Mouse (Mus musculus): ENCODE results near the gene Dpp8.
A peak's percentile ranks its signal among the peaks of the same experiment; 100 is the strongest.
"Not testable (repeated sequence)": the region's sequence is repeated elsewhere in the genome, so short reads cannot be mapped to it uniquely, and the experiment has no call there.

Dpp8 gene

DNA sequence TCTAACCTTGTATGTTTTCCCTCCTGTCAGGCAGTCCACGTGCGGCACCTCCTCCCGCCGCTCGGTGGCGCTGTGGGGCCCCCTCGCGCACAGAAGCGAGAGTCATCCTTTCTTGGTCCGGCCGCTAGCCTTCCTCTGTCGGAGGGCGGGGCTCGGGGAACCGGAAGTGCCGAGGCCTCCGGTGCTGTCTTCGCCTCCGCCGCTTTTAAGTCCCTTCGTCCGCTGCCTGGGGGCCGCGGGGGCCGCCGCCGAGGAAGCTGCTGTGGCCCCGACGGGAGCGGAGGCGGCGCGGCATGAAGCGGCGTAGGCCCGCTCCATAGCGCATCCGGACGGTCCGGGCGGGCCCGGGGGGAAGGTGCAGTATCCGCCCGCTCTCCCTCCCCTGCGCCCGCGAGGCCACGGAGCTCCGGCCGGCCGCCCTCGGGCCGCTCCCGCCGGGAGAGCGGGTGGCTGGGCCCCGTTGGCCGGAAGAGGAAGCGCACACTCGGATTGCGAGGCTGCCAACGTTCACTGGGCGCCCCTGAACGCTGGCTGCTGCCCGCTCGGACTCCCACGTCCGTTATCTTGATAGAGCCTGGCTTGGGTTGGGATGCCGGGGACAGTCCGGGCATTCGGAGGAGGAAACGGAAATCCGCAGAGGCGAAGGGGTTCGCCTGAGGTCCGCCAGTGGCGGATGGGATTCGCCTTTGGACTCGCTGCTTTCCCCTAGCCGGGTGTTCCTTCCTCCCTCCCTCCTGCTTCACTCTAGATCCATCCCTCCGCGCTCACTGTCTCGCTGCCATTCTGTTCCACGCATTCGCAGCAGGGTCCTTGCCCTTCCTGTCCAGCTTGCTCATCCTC, at the start of gene Dpp8:
Gene Dpp8, plus strand, starts transcription at position 146 of the 840 bp plus-strand sequence.
- peak; percentile 97 for DNase-seq

DNA sequence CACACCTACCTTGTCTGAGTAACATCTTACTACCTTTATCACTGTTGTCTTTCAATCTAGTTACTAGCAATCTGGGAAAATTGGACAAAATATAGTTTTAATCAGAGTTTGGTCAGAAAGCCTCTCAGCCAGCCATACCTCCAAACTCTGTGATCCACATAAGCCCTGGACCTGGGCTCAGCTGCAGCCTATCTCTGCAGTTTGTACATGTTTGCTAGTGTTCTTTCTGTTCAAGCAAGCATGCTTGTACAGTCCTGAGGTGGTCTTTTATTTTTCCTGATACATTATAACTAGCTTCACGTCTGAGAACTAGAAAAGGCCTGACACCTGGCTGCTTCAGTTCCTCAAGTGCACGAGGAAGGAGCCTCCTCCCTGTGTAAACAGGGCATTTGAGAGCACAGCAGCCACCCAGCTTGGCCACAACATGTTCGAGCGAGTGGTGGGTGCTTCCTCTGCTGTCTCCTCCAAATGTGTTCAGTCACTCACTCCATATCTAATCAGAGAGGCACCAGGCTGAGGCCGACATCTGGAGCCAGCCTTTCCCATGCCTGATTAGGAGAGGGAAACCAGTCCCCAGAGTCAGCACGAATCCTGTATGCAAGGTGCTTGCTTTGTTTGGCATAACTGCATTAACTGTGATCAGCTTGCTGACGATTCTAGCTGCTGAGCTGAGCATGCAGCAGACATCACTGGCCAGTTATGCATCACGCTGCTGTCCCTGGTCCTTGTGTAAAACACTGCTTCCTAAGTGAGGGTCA, 47.0 kb upstream of the Dpp8 start:
- DNase-seq: no peak

DNA sequence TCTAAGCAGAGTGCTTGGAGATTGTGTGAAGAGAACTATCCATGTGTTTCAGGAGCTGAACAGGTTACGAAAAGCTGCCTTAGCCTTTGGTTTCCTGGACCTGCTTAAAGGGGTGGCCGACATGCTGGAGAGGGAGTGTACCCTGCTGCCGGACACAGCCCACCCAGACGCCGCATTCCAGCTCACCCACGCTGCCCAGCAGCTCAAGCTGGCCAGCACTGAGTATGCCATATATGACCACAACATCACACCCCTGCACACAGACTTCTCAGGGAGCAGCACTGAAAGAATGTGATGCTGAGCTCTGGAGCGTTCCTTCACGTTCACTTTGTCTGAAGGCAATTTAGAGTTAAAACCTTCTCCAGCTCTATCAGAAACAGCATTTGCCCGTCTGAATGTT, 46.4 kb upstream of the Dpp8 start:
- no peak for DNase-seq

DNA sequence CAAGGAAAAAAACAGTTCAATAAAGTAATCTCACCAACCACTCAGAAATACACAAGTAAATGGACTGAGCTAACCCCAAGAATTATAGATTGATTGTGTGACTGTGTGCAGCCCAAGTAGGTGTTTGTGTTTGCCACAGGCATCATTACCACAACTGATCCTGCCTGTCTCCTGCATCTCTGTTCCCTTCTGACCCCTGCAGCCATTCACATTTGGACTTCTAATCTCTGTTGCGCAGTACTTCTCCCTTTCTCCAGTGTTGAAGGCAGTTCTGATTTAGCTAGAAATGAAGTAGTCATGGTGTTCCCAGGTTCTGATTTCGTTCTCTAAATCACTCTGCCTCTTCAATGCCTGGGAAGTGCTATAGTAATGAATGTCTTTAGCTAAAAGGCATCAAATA, 44.6 kb upstream of the Dpp8 start:
- DNase-seq: no peak

DNA sequence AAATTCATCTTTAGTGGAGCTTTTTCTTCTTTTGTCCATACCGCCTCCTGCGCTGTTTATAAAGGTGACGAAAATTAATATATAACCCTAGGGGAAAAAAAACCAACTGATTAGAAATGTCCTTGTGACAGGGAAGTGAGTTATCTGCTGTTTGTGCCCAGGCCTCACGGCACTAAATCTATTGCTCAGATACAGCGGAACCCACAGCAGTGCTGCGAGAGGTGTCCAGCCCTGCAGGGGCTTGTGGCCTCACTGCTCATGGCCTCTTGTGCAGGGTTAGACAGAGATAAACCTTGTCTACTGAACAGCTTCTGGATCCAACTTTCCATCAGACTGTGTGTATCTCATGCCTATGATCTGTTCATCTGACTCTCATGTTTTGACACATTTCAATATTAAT, 43.8 kb upstream of the Dpp8 start:
- no peak for DNase-seq

DNA sequence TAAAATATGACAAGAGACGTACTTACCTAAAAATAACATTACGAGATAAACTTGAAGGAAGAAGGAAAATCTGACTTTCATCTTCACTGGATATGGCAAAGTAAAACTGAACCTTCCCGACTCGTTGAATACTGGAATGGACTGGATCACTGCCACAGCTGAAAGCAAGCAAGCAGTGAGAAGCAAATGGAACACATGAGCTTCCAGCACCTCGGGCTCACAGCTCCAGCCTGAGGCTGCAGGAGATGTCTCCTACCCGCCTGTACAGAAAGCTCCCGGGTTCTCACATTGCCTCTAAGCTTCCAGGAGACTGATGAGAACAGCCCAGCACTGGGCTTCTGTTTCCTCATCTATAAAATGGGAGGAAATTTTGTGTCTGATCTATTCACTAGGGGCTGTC, 41.9 kb upstream of the Dpp8 start:
- DNase-seq: no peak

DNA sequence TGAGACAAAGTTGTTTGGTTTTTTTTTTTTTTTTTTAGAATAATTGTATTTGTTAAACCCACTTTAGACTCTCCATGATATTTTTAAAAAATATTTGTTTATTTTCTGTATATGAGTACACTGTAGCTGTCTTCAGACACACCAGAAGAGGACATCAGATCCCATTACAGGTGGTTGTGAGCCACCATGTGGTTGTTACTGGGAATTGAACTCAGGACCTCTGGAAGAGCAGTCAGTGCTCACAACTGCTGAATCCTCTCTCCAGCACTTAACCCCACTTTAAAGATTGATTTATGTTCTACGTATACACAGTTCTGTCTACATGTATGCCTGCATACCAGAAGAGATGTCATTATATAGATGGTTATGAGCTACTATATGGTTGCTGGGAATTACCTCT, 36.8 kb upstream of the Dpp8 start:
- not testable (repeated sequence) for DNase-seq

DNA sequence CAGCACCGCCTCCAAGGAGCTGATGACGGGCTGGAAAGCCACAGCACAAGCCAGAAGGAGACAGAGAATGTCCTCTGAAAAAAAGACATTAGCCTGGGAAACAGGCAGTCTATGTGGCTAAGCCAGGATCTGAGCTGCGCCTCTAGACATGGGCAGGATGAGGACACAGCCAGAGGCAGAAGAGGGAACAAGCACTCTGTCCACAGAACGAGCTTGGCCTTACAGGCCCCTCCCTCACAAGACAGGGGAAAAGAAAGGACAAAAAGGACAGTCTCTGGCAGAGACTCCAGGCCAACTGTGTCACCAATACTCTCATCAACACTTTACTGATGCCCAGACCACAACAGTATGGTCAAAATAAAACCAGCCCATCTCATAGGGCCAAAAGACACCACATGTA, 30.7 kb upstream of the Dpp8 start:
- no peak for DNase-seq

DNA sequence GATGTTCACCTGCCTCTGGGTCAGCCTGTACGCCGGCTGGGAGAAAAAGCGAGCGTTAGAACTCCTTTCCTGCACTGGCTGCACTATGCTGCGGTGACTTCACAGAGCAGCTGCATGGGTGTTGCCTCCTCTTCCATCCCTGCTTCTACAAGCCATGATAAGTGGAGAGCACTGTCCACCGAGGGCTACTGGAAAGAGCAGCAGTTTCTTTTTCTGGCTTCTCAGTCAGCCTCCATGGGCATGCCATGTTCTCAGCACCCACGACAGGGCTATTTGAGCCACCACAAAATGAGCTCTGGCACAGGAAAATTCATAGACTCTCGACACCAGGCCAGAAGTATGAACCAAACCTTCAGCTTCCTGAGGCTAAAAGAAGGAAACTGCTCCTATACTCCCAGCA, 26.5 kb upstream of the Dpp8 start:
- no peak for DNase-seq

DNA sequence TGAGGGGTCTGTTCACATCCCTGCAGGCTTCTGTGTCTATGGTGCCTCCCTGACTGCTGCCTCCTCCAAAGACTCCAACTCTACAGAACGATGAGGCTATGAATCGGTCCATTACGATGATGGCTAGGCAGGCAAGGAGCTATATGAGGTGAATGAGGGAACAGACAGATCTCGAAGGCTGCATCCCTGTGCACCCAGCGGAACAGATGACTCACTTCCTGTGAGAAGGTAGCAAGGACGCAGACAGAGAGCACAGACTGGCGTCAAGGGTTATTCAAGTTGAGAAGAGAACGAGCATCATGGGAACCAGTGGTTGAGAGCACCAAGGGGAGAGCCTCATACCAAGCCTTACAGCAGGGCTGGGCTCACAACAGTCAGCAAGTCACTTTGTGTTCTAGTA, 21.6 kb upstream of the Dpp8 start:
- no peak for DNase-seq

DNA sequence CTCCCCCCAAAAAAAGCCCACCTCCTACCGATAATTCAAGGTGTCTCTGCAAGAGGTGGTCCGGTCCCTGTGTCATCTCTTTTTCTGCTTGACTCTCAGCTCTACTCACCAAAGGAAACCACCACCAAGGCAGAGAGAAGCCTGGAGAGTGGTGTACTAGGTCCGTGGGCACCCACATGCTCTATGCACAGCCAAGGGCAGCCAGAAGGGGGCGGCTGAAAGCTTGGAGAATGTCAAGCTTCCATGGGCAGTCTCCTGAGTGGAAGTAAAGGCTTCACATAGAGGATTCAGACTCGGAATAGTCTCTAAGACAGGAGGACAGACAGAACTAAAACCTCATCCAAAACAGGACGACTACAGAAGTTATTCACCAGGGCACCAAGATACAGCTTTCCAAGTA, 20.9 kb upstream of the Dpp8 start:
- DNase-seq: peak; percentile 55 to 64

DNA sequence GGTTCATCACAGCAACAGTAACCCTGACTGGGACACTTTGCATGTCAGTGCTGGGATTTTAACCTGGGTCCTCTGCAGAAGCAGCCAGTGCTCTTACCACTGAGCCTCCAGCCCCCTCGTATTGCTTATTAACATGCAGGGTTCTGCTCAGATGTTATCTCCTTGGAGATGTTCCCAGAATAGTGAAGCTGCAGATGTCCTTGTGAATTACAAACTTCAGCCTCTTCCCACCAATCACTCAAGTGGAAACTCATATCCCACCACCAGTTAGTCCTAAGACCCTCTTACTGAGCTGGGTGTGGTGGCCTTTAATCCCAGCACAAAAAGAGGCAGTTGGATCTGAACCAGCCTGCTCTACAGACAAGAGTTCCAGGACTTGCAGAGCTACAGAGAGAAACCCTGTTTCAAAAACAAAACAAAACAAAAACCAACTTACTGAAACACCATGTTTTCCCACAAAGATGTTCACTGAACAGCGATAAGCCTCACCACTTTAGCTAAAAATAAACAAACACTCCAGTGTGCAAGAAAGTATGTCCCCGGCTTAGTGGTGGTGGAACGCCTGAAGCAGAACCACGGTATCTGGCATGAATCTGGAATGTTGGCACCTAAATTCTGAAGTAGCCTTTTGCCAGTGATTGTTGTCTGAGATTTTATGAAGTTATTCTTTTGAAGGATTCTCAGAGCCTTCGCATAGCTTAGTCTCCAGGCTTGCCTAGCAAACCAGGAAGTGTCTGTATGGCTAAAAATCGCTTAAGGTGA, 16.6 kb upstream of the Dpp8 start:
- no peak for DNase-seq

DNA sequence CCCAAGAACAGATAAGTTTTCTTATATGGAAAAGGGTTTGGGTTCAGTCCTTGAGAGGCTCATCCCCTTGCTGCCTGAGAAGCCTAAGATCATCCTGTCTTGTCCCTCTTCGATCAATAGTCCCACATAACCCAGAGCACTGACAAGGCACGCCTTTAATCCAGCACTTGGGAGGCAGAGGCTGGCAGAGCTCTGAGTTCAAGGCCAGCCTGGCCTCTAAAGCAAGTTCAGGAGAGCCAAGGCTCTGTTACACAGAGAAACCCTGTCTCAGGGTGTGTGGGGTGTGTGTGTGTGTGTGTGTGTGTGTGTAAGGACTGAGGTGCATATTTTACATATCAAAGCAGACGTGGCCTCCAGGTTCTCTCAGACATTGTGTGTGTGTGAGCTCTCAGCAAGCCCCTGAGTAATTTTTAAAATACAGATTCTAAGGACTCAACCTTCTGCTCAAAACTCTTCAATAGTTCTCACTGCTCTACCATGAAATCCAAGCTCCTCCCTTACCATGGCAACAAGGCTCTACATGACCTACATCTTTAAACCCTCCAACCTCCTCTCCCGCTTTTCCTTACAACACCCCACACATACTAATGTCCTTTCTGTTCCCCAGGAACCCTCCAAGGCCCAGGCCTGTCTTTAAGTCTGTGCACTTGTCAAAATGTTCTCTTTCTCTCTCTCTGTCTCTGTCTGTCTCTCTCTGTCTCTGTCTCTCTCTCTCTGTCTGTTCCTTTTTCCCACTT, 15.8 kb upstream of the Dpp8 start:
- no peak for DNase-seq

DNA sequence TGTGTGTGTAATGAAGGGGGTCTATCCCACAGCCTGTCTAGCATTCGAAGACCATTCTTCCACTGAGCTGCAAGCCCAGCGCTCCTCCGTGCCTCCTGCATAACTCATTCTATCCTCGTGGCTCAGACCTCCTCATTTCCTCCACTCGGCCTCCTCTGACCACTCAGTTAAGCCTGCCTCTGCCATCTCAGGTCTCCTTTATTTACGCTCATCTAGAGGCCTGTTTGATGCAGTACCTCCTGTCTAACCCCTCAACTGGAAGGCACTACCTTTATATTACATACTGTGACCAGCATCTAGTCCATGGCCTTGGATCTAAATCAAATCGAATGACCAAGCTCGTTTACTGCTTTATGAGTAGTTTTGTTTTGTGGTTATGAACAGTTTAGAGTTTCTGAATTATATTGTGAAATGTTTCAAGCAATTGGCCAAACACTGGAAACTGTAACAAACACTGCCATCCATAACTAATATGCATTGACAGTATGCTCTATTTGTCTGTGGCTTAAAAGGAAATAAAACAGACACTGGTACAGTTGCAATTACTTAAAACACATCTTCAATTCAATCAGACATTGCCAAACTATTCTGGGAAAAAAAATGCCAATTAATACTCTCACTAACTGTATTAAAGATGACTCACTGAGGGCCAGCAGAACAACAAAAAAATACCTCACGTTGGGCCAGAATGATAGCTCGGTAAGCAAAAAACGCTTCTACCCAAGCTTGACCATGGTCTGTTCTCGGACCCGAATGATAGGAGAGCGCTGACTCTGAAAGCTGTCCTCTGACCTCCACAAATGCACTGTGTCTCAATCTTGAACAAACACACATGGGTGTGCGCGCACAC, 15.0 kb upstream of the Dpp8 start:
- DNase-seq: no peak

DNA sequence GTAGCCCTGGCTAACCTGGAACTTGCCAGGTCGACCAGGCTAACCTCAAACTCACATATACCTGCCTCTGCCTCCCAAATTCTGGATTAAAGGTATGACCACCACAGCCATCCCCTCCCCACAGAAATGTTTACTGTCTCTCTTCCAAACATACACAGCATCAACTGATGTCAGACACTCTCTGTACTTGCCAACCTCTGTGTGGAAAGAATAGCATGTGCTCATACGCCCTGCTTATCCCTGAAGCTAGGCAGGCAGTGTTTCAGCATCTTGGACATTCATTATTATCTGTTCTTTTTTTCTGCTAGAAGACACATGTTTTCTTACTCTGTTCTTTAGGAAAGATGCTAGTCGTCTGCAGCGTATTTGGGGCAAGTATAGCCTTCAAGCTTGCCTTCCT, 14.3 kb upstream of the Dpp8 start:
- no peak for DNase-seq

DNA sequence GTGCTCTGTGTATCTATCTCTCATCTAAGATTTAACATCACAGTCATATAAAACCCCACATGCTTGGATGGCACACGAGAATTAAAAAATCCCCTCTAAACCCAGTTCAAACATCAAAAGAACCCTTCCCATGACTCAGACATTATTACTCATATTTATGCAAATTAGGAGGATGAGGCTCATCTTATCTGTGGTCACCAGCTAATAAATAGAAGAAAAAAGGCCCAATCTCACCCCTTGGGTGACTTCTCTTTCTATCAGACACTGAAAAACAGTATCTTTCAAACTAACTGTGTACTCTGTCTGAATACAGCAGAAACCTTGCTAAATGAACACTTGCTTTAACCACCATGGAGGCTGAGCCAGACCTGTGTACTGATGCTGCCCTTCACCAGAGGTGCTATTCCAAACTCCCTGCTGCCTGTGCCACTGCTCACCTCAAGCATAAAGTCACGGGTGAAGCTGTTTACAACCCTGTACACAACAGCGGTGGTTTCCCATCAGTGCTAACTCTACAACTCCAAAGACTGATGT, 13.6 kb upstream of the Dpp8 start:
- no peak for DNase-seq

DNA sequence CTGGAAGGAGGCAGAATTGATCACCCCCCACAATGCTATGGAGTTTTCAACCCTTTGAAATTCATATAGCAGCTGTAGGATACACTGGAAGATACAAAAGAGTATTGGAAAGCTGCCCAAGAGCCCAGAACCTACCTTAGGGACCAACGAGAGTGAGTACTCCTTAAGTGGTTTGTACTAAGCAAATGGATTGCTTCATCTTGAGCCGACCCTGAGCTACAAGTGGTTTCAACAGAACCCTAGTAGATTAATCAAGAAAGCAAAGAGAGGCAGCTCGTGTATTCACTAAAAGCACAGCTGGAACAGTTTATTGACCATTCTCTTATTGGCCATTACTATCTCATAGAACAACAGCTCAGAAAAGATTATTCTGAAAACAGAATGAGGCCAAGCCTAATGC, 13.1 kb upstream of the Dpp8 start:
- DNase-seq: no peak

DNA sequence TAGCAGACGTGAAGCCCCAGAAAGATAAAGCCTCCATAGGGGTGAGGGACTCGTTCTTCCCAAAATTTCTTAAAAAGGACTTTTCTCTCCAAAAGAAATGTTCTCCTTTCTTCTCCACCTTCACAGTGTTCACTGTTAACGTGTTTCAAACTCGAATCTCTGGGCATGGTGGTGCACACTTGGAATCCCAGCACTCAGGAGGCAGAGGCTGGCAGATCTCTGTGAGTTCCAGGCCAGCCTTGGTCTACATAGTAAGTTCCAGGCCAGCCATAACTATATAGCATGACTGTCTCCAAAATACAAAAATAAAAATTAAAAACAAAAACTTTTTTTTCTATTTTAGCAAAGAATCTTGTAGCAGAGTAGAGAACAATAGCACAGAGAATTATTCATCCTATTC, 12.1 kb upstream of the Dpp8 start:
- no peak for DNase-seq

DNA sequence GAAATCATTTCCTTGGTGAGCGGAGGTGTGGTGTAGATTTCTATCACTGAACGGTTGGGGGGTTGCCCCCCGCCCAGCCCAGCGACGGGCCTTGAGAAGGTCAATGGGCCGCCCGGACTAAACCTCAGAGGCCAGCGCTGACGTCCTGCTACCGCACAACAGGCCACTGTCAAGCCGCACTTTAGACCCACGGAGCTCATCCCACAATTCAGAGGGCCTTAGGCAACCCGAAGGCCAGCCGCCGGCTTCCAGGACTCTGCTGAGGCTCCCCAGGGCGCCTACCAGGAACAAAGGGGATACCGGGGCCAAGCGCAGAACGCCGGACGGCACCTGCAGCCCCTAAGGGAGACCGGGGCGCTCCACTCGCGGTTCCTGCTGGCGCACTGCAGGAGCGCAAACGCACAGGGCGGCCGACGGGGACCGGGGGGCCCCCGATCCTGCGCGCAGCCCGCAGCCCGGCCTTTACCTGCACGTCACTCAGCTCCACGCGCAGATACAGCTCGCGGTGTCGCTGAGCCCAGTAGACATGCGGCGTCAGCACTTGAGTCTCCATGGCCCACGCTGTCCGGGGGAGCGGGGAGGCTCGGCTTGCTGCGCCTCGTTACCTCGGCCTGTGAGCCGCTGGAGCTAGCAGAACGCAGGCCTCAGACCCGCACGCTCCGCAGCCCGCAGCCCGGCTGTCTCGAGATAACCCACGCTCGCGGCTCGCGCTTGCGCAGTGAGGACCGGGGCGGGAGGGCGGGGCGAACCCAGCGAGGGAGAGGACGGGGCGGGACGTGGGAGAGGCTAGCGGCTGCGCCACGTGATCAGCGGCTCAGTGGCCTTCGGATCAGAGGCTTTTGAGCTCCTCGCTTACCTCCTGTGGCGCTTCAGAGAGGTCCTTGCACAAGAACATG, 11.0 kb upstream of the Dpp8 start, which contains the start of gene Hacd3:
Gene Hacd3, minus strand, starts transcription at position 703 of the 896 bp plus-strand sequence.
- DNase-seq: peak; percentile 92 to 95

DNA sequence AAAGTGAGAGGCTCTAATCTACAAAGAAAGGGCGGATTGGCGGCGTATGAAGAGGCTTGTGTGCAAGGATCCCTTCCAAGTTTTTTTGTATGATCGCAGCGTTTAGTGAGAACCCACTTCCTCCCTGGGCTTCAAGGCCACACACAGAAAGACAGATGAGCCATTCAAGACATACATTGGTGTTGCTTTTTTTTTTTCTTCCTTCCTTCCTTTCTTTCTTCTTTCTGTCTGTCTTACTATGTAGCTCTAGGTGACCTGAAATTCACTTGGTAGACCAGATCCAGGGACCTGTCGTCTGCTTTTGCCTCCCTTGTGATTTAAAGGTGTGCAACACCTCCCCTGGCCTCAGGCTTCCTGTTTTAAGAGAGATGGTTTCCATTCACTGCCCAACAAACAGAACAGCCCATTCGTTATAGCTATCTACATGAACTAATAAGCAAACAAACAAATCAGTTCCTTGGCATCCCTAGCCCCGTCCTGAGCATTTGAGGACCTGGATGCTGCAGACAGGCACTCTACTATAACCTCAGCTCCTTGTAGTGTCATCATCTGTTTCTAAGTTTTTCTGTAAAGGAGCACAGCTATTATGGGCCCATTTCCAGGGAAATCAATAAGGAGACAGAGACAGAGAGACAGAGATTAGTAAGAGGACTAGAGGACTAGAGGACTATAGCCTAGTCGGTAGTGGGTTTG, 10.2 kb upstream of the Dpp8 start:
- DNase-seq: no peak
